18 mouse cellular contexts compared by ENCODE assay signal in genomic region chr6:30278374-30278773, GRCm38 (mm10). TPM values are rescaled to one million over a fixed set of nuclear protein-coding genes. Genes with fewer than 3 reads are reported as not detected.
DNase-seq lines count a peak whose midpoint lies in the region; TF ChIP-seq lines count a peak whose summit lies in the region.
"Had no signal": no experiment of that assay in that cellular context is flagged by ENCODE, and none has a peak within 500 bp of the region (broad histone marks: within the 10 kb centered on the region; RNA-seq: fewer than 3 reads in every experiment).

No protein-coding gene starts in this region.

- H3K36me3 ChIP-seq in CH12.LX (replicated peaks in 1 of 2; ENCODE audit: control insufficient read depth in 1 of 2, insufficient read depth in 1 of 2, low read length in 1 of 2), result peaks cover 29 to 85% of the 10 kb centered on the region in 2 experiments

- intact Hi-C loops in gastrocnemius, adult 2 months (cut with DNase I), result no loop called here
- intact Hi-C loops in left cerebral cortex, adult 2 months (cut with DNase I), result no loop called here
- intact Hi-C loops in left cerebral cortex, postnatal 4 days (cut with DNase I), result no loop called here

- no peaks in the 10 kb centered on the region for H3K27me3 ChIP-seq in CH12.LX (replicated peaks)
- H3K27me3 ChIP-seq: forebrain, embryonic 13.5 days; liver, embryonic 13.5 days had no signal

- no peak for TF ChIP-seq EP300 in CH12.LX (IDR thresholded peaks at IDR 0.05; ENCODE audit: low read length)

- peak overlapping the region; percentile 44 for H3K27ac ChIP-seq in gastrocnemius, adult 2 months
- no peak overlapping the region for H3K27ac ChIP-seq in left cerebral cortex, adult 2 months
- no peak overlapping the region for H3K27ac ChIP-seq in CH12.LX (ENCODE audit: insufficient read depth, low read depth)
- H3K27ac ChIP-seq: forebrain, embryonic 13.5 days; liver, embryonic 13.5 days had no signal

- no peak overlapping the region for H3K9ac ChIP-seq in CH12.LX (ENCODE audit: insufficient read depth, low read depth)
- H3K9ac ChIP-seq: forebrain, embryonic 13.5 days; liver, embryonic 13.5 days had no signal

- H3K9me3 ChIP-seq in CH12.LX (replicated peaks; ENCODE audit: low read length), result no peaks in the 10 kb centered on the region
- H3K9me3 ChIP-seq: forebrain, embryonic 13.5 days; liver, embryonic 13.5 days had no signal

- TF ChIP-seq POLR2A in CH12.LX (IDR thresholded peaks at IDR 0.05; ENCODE audit: low read depth, low read length), result no peak

- dilution Hi-C loops in CH12.LX (cut with MboI; ENCODE audit: extremely low pct_ligation_motif_present, extremely low pct_unique_long_range_greater_than_20kb, low sequenced_read_pairs), result no loop called here

- no peak overlapping the region for H3K4me3 ChIP-seq in gastrocnemius, adult 2 months
- H3K4me3 ChIP-seq in left cerebral cortex, adult 2 months, result no peak overlapping the region
- no peak overlapping the region for H3K4me3 ChIP-seq in CH12.LX (replicated peaks in 1 of 3; ENCODE audit: low read depth in 2 of 3, low read length in 2 of 3, poor library complexity in 1 of 3)
- H3K4me3 ChIP-seq: forebrain, embryonic 13.5 days; liver, embryonic 13.5 days had no signal

- H3K4me1 ChIP-seq in CH12.LX (ENCODE audit: control insufficient read depth in 1 of 2, insufficient read depth in 2 of 2), result peaks cover 0 to 38% of the 10 kb centered on the region in 2 experiments; a peak in 2 of 4 replicates

- no peak overlapping the region for H3K4me2 ChIP-seq in CH12.LX (ENCODE audit: insufficient read depth, low read depth, poor library complexity, severe bottlenecking)
- H3K4me2 ChIP-seq: forebrain, embryonic 13.5 days; liver, embryonic 13.5 days had no signal

- in situ Hi-C loops in CH12.LX (cut with MboI; ENCODE audit: low pct_ligation_motif_present, low pct_unique_long_range_greater_than_20kb, low sequenced_read_pairs), result no loop called here

- no peak for DNase-seq in gastrocnemius, adult 2 months
- DNase-seq in gastrocnemius, adult 18-20 months (ENCODE audit: low spot score), result no peak
- no peak for DNase-seq in left cerebral cortex, adult 2 months (ENCODE audit: extremely low spot score in 1 of 2, low spot score in 2 of 2)
- DNase-seq in left cerebral cortex, postnatal 4 days, result no peak
- DNase-seq in CH12.LX (ENCODE audit: extremely low read depth) (no peak), ZHBTc4 (ENCODE audit: low read depth, low spot score) (peak; percentile 49)
- DNase-seq in adrenal gland, adult 18-20 months (ENCODE audit: low spot score in 2 of 2), result no peak
- no peak for DNase-seq in urinary bladder, postnatal 25 days (ENCODE audit: low spot score)
- DNase-seq: adrenal gland, adult 2 months; cerebellum, adult 18-20 months; embryo, embryonic 11 days; gastrocnemius, postnatal 10 days; kidney, postnatal 10 days; liver, embryonic 13.5 days; midbrain, embryonic 14.5 days; spleen, adult 18-20 months; thymus, postnatal 4 days had no signal

- TF ChIP-seq CTCF in gastrocnemius, adult 2 months (IDR thresholded peaks at IDR 0.05), result peak; percentile 62
- peak; percentile 53 for TF ChIP-seq CTCF in left cerebral cortex, adult 2 months (IDR thresholded peaks at IDR 0.05)
- TF ChIP-seq CTCF in CH12.LX (conservative IDR thresholded peaks at IDR 0.05 in 1 of 2, IDR thresholded peaks at IDR 0.05 in 1 of 2; ENCODE audit: low read depth in 2 of 2, low read length in 2 of 2), result peak in 1 of 2 experiments; percentile 57; a peak in 2 of 4 replicates

- TF ChIP-seq RAD21 in CH12.LX (IDR thresholded peaks at IDR 0.05; ENCODE audit: low read depth, low read length), result peak; percentile 50

- H3K79me2 ChIP-seq in CH12.LX (replicated peaks; ENCODE audit: control insufficient read depth, extremely low read depth, insufficient read depth, poor library complexity, severe bottlenecking), result no peaks in the 10 kb centered on the region

TF ChIP-seq in CH12.LX, 34 proteins besides CTCF, POLR2A, EP300 and RAD21:
- TF ChIP-seq TCF12 (IDR thresholded peaks at IDR 0.05; ENCODE audit: low read depth, low read length) (no peak), JUN (IDR thresholded peaks at IDR 0.05; ENCODE audit: insufficient read depth, low read depth, low read length) (0 out of 2 replicates have a peak, but pooled peaks have one; percentile 9), ZKSCAN1 (IDR thresholded peaks at IDR 0.05; ENCODE audit: borderline replicate concordance, low read depth, low read length) (no peak), JUND (conservative IDR thresholded peaks at IDR 0.05; ENCODE audit: low read depth, low read length) (0 out of 2 replicates have a peak, but pooled peaks have one; percentile 22), USF2 (conservative IDR thresholded peaks at IDR 0.05; ENCODE audit: low read depth, low read length) (no peak), SMC3 (IDR thresholded peaks at IDR 0.05; ENCODE audit: low read depth, low read length) (peak; percentile 42), MAZ (IDR thresholded peaks at IDR 0.05; ENCODE audit: low read depth, low read length) (no peak), MAX (IDR thresholded peaks at IDR 0.05; ENCODE audit: low read length) (no peak), MYC (IDR thresholded peaks at IDR 0.05; ENCODE audit: low read depth, low read length) (no peak), MEF2A (IDR thresholded peaks at IDR 0.05; ENCODE audit: borderline replicate concordance, low read depth, low read length) (no peak), CHD1 (IDR thresholded peaks at IDR 0.05; ENCODE audit: low read depth, low read length) (no peak)

RNA-seq across cellular contexts. Expression of gene Ube2h, which starts 26.0 kb away (rescaled TPM):
- total RNA-seq in gastrocnemius, adult 2 months (2021), result 10 to 100 TPM; 39.6 to 81.2 TPM
- total RNA-seq in gastrocnemius, adult 18-20 months (2021), result 10 to 100 TPM; 64.7 to 69.4 TPM
- total RNA-seq in left cerebral cortex, adult 2 months (2021), result 10 to 100 TPM; 90.5 to 92.1 TPM
- total RNA-seq in left cerebral cortex, postnatal 4 days (2021), result 10 to 100 TPM; 80.7 to 86.4 TPM
- total RNA-seq in CH12.LX (2012; rRNA removed), result 9.4 and 13.4 TPM in 2 replicates
- 5.9 and 6.1 TPM in 2 replicates for total RNA-seq in CH12.LX (2014; rRNA removed)
- polyA plus RNA-seq in CH12.LX (2012; ENCODE audit: insufficient read length, low read depth), result 11.8 and 13.4 TPM in 2 replicates
- total RNA-seq in adrenal gland, adult 18-20 months (2021), result 100 to 1,000 TPM in 1 of 2 experiments, 10 to 100 TPM in 1; 94.7 to 121 TPM
